Mouse (Mus musculus) adrenal gland, postnatal 14 days (tissue): Measurements from ENCODE around the gene Larp6. TPM values are rescaled to one million over a fixed set of nuclear protein-coding genes. Genes with fewer than 3 reads are reported as not detected.

Source experiments
- DNase-seq: peaks from one replicate; pipeline ENCODE4 v3.0.0; 2021; ENCODE audit warnings: mixed read lengths
- long read RNA-seq, 2 experiments: library from polyadenylated mRNA; stranded (forward); transcript quantifications; one replicate each; pipeline ENCODE4 v2.0.0; 2021
- total RNA-seq: library from RNA; stranded (reverse); gene quantifications from 2 replicates; pipeline ENCODE4 v1.2.3, GENCODE M21; 2021

Larp6 gene
- 2.3 and 2.7 TPM in 2 replicates for total RNA-seq
- long read RNA-seq, experiment 1, transcript Larp6-201 (3 exons, 2,440 nt), result major isoform, 8 of 8 reads
- long read RNA-seq, experiment 1, partial matches to known transcripts, result 0 of 8 reads
- long read RNA-seq, experiment 1, other reads (novel, unspliced or antisense), result 0 of 8 reads
- long read RNA-seq, experiment 2, partial matches to known transcripts, result 0 of 3 reads
- long read RNA-seq, experiment 2, other reads (novel, unspliced or antisense), result 1 of 3 reads

- peak; percentile 70 for DNase-seq
Observed at GRCm38 (mm10) chr9:60712771-60713541, at the start of gene Larp6. Gene Larp6, plus strand, starts transcription at chr9:60712989.

- DNase-seq, result no peak
Observed at GRCm38 (mm10) chr9:60664385-60664784, 48.4 kb upstream of the Larp6 start.

- no peak for DNase-seq
Observed at GRCm38 (mm10) chr9:60664866-60665265, 47.9 kb upstream of the Larp6 start.

GRCm38 (mm10) chr9:60665535-60665934 is 47.3 kb upstream of the Larp6 start:
- DNase-seq, result no peak

GRCm38 (mm10) chr9:60668886-60669285 is 43.9 kb upstream of the Larp6 start:
- no peak for DNase-seq

- DNase-seq, result no peak
Observed at GRCm38 (mm10) chr9:60672568-60672967, 40.2 kb upstream of the Larp6 start.

- DNase-seq, result no peak
Observed at GRCm38 (mm10) chr9:60674780-60675179, 38.0 kb upstream of the Larp6 start.

GRCm38 (mm10) chr9:60676429-60676828 is 36.4 kb upstream of the Larp6 start:
- DNase-seq, result no peak

- no peak for DNase-seq
Observed at GRCm38 (mm10) chr9:60678913-60679312, 33.9 kb upstream of the Larp6 start.

GRCm38 (mm10) chr9:60681005-60681404 is 31.8 kb upstream of the Larp6 start:
- DNase-seq, result peak; percentile 12

- DNase-seq, result no peak
Observed at GRCm38 (mm10) chr9:60682753-60683152, 30.0 kb upstream of the Larp6 start.

GRCm38 (mm10) chr9:60687415-60687814 is 25.4 kb upstream of the Larp6 start:
- DNase-seq, result peak; percentile 24

- DNase-seq, result peak; percentile 94
Observed at GRCm38 (mm10) chr9:60687891-60688324, 24.9 kb upstream of the Larp6 start, which contains the start of gene Lrrc49. Gene Lrrc49, minus strand, starts transcription at chr9:60688158.

- peak; percentile 72 for DNase-seq
Observed at GRCm38 (mm10) chr9:60692624-60693023, 20.2 kb upstream of the Larp6 start.

- peak; percentile 51 for DNase-seq
Observed at GRCm38 (mm10) chr9:60693986-60694385, 18.8 kb upstream of the Larp6 start.

- no peak for DNase-seq
Observed at GRCm38 (mm10) chr9:60696271-60696985, 16.4 kb upstream of the Larp6 start.

- DNase-seq, result no peak
Observed at GRCm38 (mm10) chr9:60699581-60700231, 13.1 kb upstream of the Larp6 start.

- DNase-seq, result no peak
Observed at GRCm38 (mm10) chr9:60707594-60707993, 5.2 kb upstream of the Larp6 start.

GRCm38 (mm10) chr9:60708606-60709005 is 4.2 kb upstream of the Larp6 start:
- DNase-seq, result no peak

- no peak for DNase-seq
Observed at GRCm38 (mm10) chr9:60709721-60710120, 3.1 kb upstream of the Larp6 start.

GRCm38 (mm10) chr9:60712011-60712410 is 778 bp upstream of the Larp6 start:
- no peak for DNase-seq

GRCm38 (mm10) chr9:60713616-60714015 is 827 bp downstream of the Larp6 start:
- DNase-seq, result no peak
